Mouse (Mus musculus) ES-Bruce4 (cell line): Measurements from ENCODE around the gene Col24a1.

ENCODE experiments used
- CTCF ChIP-seq: IDR thresholded peaks from one replicate; pipeline ENCODE4 v1.8.1; 2011; ENCODE audit warnings: low read depth, low read length
- POLR2A ChIP-seq: IDR thresholded peaks from one replicate; pipeline ENCODE4 v1.8.1; 2011; ENCODE audit warnings: low read length; ENCODE audit not compliant: insufficient read depth

- no peak for TF ChIP-seq POLR2A
- TF ChIP-seq CTCF: no peak
These were observed 24.2 kb upstream of the Col24a1 start for GRCm38 (mm10) chr3:145268066-145268465.
